Mouse (Mus musculus) heart, adult 9 months (tissue): ENCODE data around the gene Tead2.
"Not testable (repeated sequence)": the region's sequence is repeated elsewhere in the genome, so short reads cannot be mapped to it uniquely, and the experiment has no call there.

ENCODE experiments used
- DNase-seq, 2 experiments: peaks; one replicate each; pipeline ENCODE4 v3.0.0; 2022; ENCODE audit warnings: low spot score in 2 of 2

Tead2 gene

GRCm38 (mm10) chr7:45215673-45216441, at the start of gene Tead2:
Gene Tead2 (plus strand): TSS chr7:45215753.
- DNase-seq, result peak; percentile 32 to 51

- no peak for DNase-seq
Measured at GRCm38 (mm10) chr7:45166950-45167401, 48.6 kb upstream of the Tead2 start.

- no peak for DNase-seq
Measured at GRCm38 (mm10) chr7:45167761-45168445, 47.6 kb upstream of the Tead2 start.

- no peak for DNase-seq
Measured at GRCm38 (mm10) chr7:45168656-45169055, 46.9 kb upstream of the Tead2 start.

GRCm38 (mm10) chr7:45169495-45169894, 46.1 kb upstream of the Tead2 start:
- no peak for DNase-seq

GRCm38 (mm10) chr7:45172974-45173373, 42.6 kb upstream of the Tead2 start:
- DNase-seq, result no peak

GRCm38 (mm10) chr7:45173772-45174171, 41.8 kb upstream of the Tead2 start:
- not testable (repeated sequence) for DNase-seq

- no peak for DNase-seq
Measured at GRCm38 (mm10) chr7:45174567-45175280, 40.8 kb upstream of the Tead2 start.

GRCm38 (mm10) chr7:45175398-45175797, 40.2 kb upstream of the Tead2 start:
- DNase-seq, result no peak

- no peak for DNase-seq
Measured at GRCm38 (mm10) chr7:45175929-45176328, 39.6 kb upstream of the Tead2 start.

GRCm38 (mm10) chr7:45176356-45176755, 39.2 kb upstream of the Tead2 start:
- no peak for DNase-seq

GRCm38 (mm10) chr7:45178550-45178949, 37.0 kb upstream of the Tead2 start:
- DNase-seq, result no peak

- no peak for DNase-seq
Measured at GRCm38 (mm10) chr7:45179469-45179868, 36.1 kb upstream of the Tead2 start, which contains the start of gene Gfy. Gene Gfy (minus strand): TSS chr7:45179569.

GRCm38 (mm10) chr7:45180896-45181477, 34.6 kb upstream of the Tead2 start, which contains the start of gene Pth2:
Gene Pth2 (plus strand): TSS chr7:45180995.
- no peak for DNase-seq

- DNase-seq, result no peak
Measured at GRCm38 (mm10) chr7:45181540-45181939, 34.0 kb upstream of the Tead2 start.

GRCm38 (mm10) chr7:45182199-45182601, 33.4 kb upstream of the Tead2 start:
- DNase-seq, result peak; percentile 86 to 91

GRCm38 (mm10) chr7:45182606-45183005, 32.9 kb upstream of the Tead2 start:
- DNase-seq, result no peak

GRCm38 (mm10) chr7:45183672-45184071, 31.9 kb upstream of the Tead2 start:
- DNase-seq, result no peak

- DNase-seq, result no peak
Measured at GRCm38 (mm10) chr7:45185921-45186320, 29.6 kb upstream of the Tead2 start.

GRCm38 (mm10) chr7:45189600-45189999, 26.0 kb upstream of the Tead2 start:
- no peak for DNase-seq

GRCm38 (mm10) chr7:45190186-45190585, 25.4 kb upstream of the Tead2 start:
- DNase-seq, result no peak

- DNase-seq, result no peak
Measured at GRCm38 (mm10) chr7:45191161-45191560, 24.4 kb upstream of the Tead2 start.
